Mouse (Mus musculus) thymus, postnatal 25 days (tissue): ENCODE measurements at regions not wholly inside any gene's neighbourhood (a gene's known extent, or its start where the extent isn't known, plus 50 kb on each side); places are given as distances from the start of the nearest gene placed in this dataset.

Experiments used
- DNase-seq: peaks from one replicate; pipeline ENCODE4 v3.0.0; 2022

DNA sequence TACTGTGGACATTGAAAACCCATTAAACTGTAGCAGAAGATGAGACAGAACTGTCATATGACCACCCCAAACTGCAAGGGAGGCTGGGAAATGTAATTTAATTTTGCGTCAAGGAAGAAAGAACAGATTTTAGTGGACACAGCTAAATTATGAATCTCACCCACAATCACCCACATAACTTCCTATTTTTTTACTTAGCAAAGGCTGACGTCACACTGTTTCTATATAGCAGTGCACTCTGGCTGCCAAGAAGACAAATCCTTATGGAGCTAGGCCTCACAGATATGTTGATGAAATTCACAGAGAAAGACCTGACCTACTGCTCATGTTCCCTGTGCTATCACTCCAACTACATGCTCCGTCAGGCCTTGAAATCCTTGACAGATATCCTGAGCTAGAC is 118.5 kb upstream of the Lmo4 start:
- no peak for DNase-seq

DNA sequence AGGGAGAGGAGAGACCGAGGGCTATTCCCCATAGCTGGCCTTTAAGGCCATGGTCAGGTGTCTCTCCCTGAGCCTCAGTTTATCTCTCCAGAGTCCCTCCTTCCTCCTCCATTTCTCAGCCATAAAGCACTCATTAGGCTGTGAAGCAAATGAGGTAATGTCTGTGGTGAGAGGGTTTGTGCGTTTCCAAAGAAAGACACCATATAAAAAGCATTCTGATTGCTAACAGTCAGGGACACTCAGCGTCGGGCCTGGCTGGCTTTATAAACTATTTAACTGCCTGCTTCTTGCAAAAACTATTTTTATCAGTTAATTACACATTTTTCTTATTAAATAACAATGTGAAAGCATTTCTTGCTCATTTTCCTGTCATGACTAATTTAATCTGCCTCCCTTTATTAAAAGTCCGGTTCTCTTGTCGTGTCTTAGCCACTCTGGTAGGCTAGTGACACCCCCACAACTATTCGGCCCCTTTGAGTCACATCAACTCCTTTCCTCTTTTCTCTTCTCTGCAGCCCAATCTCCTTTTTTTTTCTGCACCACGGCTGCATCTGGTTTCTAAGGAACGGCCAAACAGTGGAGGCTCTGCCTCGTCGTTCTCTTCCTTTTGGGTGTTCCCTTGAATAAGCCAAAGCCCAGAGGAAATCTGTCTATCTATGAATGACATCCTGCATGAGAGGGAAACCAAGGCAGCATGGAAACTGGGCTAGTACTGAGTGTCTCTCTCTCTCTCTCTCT is 114.6 kb upstream of the Lmo4 start:
- DNase-seq = no peak

GRCm38 (mm10) chr3:144318761-144319467 is 113.9 kb upstream of the Lmo4 start:
- no peak for DNase-seq

GRCm38 (mm10) chr3:144310748-144311147 is 105.7 kb upstream of the Lmo4 start:
- no peak for DNase-seq

- no peak for DNase-seq
Observed at GRCm38 (mm10) chr3:144308616-144309015, 103.6 kb upstream of the Lmo4 start.

DNA sequence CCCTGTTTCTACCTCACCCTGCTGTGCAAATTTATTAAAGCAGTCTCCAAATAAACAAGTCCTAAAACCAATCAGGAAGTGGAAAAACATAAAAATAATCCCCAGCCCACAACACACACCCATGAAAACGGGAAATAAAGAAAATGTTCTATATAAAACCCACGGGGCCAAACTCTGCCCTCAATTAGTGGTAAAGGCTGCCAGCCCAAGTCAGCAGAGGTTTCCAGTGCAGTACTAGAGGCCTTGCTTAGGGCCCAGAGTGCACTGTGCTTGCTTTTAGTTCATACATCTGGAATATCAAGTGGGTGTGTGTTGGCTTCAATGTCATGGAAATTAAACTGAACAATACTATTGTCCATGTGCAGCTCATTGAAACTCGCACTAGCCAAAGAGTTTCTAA is 102.5 kb upstream of the Lmo4 start:
- no peak for DNase-seq

GRCm38 (mm10) chr3:144305456-144305855 is 100.4 kb upstream of the Lmo4 start:
- DNase-seq = no peak

GRCm38 (mm10) chr3:144304924-144305323 is 99.9 kb upstream of the Lmo4 start:
- DNase-seq = no peak

DNA sequence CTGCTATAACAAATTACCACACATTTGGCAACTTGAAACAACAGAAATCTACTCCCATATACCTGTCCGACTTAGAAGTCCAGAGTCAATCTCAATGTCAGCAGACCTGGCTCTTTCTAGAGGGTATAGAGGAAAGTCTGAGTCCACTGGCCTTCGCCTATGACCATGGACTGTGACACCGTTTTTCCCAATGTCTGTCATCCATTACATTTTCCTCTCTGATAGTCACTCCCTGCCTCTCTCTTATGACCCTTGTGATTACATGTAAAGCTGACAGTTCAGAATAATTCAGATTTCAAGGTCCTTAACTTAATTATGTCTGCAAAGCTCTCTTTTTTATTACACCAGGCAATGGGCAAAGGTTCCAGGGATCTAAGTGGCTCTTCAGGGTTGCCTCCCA is 97.6 kb upstream of the Lmo4 start:
- DNase-seq = no peak

DNA sequence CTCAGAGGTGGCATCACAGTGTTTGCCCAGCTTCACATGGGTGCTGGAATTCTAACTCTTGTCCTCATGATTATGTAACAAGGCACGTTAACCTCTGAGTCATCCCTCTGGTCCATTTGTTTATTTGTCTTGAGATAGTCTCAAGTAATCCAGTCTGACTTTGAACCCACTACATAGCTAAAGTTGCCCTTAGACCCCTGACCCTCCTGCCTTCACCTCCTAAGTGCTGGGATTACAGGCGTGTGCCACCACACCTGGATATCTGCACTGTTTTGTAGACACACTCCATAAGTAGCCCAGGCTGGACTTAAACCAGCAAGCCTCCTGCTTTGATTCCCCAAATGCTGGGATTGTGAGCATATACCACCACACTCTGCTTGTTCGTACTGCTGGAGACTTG is 96.0 kb upstream of the Lmo4 start:
- DNase-seq = no peak

DNA sequence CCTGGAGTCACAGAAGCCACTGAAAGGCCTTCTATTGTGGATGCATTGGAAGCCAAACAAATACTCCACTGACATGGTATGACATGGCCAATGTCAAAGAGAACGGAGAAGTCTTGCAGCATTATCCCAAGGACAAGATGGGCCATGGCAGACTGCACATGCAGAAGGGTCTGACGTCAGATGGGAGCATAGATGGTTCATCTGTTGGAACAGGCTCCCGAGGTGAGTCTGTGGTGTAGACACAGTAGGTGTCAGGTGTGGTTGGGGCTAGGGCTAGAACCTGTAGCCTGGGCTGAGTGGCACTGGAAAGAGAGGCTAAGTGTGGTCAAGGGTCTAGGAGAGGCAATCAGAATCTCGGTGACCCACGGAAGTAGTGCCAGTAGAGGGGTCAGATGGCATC is 94.2 kb upstream of the Lmo4 start:
- no peak for DNase-seq

DNA sequence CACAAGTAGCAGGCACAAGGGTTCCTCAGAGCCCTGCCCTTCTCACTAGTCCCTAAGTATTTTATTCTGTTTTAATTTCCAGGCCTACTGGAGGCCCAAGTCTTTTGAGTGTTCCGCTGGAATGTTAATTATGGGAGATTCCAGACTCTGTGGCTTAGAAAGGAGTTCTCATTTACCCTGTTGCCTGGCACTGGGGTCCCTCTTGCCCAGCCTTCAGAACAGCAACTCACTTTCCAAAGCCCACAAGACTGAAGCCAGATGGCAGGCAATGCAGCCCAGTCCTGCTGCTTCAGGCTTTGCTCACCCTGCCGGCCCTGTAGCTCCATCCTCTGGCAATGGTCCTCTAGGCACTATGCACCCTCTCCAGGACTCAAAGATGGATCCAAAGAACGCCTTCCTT is 84.5 kb upstream of the Lmo4 start:
- no peak for DNase-seq

- no peak for DNase-seq
Observed at GRCm38 (mm10) chr3:144286100-144286499, 81.1 kb upstream of the Lmo4 start.

DNA sequence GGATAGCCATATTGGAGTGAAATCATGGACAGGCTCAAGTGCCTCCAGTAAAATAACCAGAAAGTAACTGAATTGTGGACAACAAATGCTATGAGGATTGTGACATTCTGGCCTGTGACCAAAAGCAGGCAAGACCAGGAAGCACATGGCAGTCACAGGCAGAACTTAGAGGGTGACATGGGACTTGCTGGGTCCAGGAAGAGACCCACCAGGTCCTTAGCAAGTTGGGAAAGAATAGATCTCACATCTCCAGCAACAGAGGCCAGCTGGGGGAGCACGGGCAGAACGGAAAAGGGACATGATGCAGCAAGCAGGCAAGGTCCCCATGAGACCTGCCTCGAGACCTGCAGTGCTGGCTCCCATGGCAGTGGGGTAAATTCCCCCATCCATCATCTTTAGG is 79.3 kb upstream of the Lmo4 start:
- no peak for DNase-seq

- DNase-seq = no peak
Observed at GRCm38 (mm10) chr3:144273115-144273514, 68.1 kb upstream of the Lmo4 start.

- DNase-seq = no peak
Observed at GRCm38 (mm10) chr3:144270206-144270605, 65.2 kb upstream of the Lmo4 start.

- DNase-seq = no peak
Observed at GRCm38 (mm10) chr3:144264554-144264953, 59.5 kb upstream of the Lmo4 start.

- DNase-seq = no peak
Observed at GRCm38 (mm10) chr3:144260886-144261285, 55.9 kb upstream of the Lmo4 start.

DNA sequence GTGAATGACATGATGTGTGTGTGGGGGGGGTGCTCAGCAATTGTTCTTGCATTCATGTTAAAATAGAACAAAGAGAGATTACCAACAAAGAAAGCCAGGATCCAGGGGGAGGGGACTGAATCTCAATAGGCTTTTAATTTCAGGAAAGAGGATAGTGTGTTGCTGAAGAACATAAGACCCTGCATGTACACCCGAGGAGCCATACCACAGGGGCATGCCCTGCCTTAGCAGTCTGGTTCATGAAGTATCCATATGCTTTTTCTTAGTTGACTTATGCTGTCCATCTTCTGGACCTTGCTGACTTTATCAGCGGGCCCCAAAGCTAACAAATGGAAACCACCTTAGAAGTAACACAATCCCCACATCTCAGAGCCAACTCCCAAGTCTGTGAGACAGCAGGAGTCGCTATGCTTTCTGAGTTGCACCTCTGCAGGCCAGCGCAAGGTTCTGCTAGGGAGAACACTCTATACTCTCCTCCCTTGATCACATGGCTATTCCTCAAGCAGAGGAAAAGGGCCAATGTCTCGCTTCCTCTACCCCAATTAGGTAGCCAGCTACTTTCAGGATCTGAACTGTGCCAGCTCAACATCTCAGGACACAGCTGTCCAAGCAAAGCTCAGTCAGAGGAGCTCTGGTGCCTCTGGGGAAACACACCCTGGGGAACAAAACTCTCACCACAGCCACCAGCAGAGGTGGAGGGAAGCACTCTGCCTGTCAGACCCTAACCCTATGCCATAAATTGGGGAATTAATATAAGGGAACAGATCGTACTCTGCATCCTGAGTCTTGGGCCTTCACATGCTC is 52.9 kb upstream of the Lmo4 start:
- no peak for DNase-seq

- no peak for DNase-seq
Observed at GRCm38 (mm10) chr3:144257196-144257595, 52.2 kb upstream of the Lmo4 start.

DNA sequence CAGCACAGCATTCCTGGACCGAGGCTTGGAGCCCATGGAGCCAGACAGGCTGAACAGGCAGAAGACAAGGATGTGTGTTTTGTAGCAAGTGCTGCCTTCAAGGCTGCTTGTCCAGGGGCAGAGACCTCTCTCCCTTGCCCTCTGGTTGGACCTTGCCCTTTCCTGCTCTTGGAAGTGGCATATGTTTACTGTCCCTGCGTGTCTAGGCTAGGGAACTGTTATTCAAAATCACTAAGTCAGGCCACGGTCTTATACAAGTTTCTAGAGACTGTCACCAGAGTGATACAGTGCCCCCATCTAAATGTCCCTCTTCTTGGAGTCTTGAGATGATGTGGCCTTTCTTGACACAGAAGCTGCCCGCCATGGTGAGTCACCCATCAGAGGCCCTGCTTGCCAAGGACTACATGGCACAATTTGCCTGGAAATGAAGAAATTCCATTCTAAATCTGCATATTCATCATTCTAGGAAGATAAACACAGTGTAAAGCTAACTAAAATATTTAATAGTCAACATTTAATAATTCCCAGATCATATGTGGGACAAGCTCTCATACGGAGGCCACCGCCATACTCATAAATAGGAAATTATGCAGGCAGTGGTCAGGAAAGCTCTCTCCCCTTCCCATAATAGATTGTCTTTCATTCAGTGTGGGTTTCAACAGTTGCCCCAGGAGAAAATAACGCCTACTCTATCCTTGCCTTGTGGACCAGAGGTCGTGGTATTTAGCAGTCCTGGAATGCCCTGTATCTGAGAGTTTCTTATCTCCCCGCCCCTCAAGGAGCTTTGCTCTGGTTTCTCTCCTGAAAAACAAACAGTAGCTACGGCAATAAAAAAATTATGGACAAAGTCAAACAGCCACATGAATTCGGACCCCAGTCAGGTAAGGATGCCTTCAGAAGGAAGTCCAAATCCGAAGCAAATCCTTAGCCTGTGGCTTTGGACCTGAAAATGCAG is 50.9 kb upstream of the Lmo4 start:
- no peak for DNase-seq
